Mouse (Mus musculus): ENCODE results near the gene Prrc2c. TPM values are rescaled to one million over a fixed set of nuclear protein-coding genes. Genes with fewer than 3 reads are reported as not detected.
"Not testable (repeated sequence)": the region's sequence is repeated elsewhere in the genome, so short reads cannot be mapped to it uniquely, and the experiment has no call there.

The Prrc2c gene
- total RNA-seq (2015; ENCODE audit: low replicate concordance) (54.2 and 78.2 TPM in 2 replicates), total RNA-seq (2017; ENCODE audit: low replicate concordance) (52.7 and 55.0 TPM in 2 replicates)

DNA sequence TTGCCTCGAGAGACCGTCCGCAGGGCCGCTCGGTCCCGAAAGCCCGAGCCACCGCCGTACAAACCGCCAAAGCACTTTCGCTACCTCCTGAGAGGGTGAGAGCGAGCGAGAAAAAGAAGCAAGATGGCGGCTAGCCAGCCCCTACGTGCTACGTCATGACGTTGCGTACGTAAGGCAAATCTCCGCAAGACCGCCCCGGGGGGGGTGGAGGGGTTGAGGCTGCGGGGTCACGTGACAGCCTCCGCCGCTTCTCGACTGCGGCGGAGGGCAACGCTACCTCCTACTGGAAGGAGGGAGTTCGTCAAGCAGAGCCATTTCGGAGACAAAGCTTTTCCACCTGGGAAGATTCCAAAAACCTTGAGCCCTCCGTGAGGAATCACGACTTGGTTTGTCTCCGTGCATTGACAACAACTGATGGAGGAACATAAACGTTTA, at the start of gene Prrc2c:
Gene Prrc2c (minus strand): TSS at position 156 of the 435 bp plus-strand sequence.
- peak; percentile 97 for ATAC-seq (replicated peaks; ENCODE audit: low FRiP score, poor library complexity, severe bottlenecking)

GRCm38 (mm10) chr1:162785222-162785621, 44.9 kb upstream of the Prrc2c start:
- no peak for ATAC-seq (replicated peaks; ENCODE audit: low FRiP score, poor library complexity, severe bottlenecking)

DNA sequence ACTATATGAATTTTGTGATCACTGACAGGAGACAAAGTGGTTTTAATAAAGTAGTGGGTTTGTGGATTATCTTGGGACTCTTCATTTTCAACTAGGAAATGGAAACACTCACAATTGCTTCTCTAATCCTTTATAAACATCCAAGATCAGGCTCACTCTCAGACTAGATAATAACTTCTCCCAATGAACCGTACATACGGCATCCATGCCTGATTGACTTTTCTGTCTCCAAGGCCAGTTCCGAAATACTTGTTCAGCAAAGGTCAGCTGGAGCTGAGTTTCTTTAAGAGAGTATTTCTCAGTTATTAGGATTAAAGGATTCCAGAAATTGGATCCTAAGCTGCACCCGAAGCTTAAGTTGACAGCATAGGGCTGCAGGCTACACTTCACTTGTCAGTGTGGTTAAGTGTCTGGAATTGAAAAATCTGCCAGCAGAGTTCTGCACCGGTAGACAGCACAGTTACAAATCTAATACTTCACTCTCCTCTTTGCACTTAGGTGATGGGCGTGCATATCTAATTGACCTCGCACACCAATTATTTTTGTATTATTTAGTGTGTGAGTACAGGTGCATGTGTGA, 43.4 kb upstream of the Prrc2c start:
- ATAC-seq (replicated peaks; ENCODE audit: low FRiP score, poor library complexity, severe bottlenecking): no peak

DNA sequence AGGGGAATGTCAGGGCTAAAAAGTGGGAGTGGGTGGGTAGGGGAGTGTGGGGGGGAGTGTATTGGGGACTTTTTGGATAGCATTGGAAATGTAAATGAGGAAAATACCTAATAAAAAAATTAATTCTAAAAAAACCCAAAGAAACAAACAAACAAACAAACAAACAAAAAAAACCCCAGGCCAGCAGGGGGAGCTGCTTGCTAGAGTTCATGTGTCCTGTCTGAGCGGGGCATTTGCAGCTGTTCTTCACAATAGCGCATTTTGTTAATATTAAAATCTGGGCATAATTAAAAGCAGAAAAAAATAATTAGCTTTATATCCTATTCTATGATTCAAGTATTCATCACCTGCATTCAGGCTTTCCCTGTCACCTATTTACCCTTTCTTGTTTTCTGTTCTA, 40.7 kb upstream of the Prrc2c start:
- ATAC-seq (replicated peaks; ENCODE audit: low FRiP score, poor library complexity, severe bottlenecking): not testable (repeated sequence)

DNA sequence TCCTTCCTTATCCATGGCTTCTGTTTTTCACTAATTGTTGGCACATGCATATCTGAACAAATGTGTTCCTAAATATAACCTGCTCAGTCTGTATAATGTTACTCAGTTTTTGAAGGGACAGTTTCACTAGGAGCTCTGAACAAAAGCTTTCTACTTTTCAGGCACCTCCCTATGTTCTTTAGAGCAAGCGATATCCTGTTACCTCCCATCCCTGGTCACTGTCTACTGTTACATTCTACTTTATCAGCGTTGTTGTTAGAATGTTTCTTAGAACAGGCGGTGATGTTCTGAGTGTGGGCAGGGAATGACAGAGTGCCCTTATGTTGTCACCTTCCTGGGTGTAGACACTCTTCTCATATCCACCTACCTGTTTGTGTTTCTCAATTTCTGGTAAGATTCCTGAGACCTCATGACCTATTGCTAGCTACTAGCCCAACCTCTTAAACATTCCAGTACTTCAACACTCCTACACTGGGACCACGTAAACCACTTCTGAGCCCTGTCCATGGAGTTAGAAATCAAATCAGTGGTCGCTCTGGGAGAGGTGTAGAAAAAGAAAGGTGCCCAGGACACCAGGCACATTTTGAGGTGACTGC, 37.7 kb upstream of the Prrc2c start:
- no peak for ATAC-seq (replicated peaks; ENCODE audit: low FRiP score, poor library complexity, severe bottlenecking)

- no peak for ATAC-seq (replicated peaks; ENCODE audit: low FRiP score, poor library complexity, severe bottlenecking)
Observed at GRCm38 (mm10) chr1:162773661-162774060, 33.3 kb upstream of the Prrc2c start.

GRCm38 (mm10) chr1:162771617-162772360, 31.4 kb upstream of the Prrc2c start:
- ATAC-seq (replicated peaks; ENCODE audit: low FRiP score, poor library complexity, severe bottlenecking): no peak

- no peak for ATAC-seq (replicated peaks; ENCODE audit: low FRiP score, poor library complexity, severe bottlenecking)
Observed at GRCm38 (mm10) chr1:162752009-162752408, 11.7 kb upstream of the Prrc2c start.

- ATAC-seq (replicated peaks; ENCODE audit: low FRiP score, poor library complexity, severe bottlenecking): no peak
Observed at GRCm38 (mm10) chr1:162749607-162750006, 9.3 kb upstream of the Prrc2c start.

DNA sequence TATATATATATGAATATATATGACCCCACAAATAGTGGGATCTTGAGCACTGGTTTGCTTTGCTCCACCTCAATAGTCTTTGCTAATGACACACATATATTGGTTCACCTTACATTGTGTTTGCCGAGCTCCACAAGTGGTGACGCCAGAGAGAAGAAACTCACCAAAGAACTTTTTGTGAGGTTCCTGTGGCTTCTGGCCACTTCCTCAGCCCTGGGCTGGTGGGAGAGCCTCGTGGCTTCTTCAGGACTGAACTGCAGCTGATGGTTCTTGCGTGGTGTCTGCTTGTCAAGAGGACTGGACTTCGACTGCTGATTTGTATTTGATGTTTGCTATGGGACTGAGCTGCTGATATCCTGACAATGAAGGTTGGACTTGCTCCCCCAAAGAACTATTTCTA, 8.4 kb upstream of the Prrc2c start:
- no peak for ATAC-seq (replicated peaks; ENCODE audit: low FRiP score, poor library complexity, severe bottlenecking)

GRCm38 (mm10) chr1:162739831-162740394, 443 bp downstream of the Prrc2c start:
- ATAC-seq (replicated peaks; ENCODE audit: low FRiP score, poor library complexity, severe bottlenecking): peak; percentile 67

DNA sequence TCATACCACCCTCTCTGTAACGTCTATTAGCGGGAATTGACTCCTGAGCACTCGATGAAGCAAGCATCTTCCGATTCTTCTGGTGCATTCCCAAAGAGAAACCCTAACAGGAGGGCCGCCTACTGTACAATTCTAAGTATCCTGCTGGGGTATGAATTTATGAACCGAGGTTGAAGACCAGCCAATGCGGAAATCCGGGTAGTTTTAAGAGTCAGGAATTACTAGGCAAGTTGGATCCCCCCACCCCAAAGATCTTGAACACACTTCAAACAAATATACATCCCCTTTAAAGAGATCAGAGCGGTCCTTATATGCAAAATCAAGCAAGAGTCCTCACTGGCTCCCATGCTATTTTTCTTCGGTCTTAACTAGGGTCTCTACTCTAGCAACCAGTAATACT, 950 bp downstream of the Prrc2c start:
- no peak for ATAC-seq (replicated peaks; ENCODE audit: low FRiP score, poor library complexity, severe bottlenecking)

DNA sequence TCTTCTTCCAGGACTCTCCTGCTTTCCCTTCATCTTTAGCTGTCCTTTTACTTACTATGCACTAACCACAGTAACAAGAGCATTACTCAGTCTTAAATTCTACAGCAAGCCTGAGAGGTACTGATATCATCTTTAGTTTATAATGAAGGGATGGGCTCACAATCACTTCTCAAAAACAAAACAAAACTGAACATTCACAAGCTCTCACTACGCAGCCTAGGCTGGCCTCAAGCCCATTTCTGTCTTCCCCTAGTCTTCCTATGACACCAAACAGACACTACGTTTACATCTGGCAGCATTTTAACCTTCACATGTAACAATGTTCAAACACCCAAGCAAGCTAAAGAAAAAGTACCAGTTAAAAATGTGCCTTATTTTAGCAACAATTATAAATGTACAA, 1.9 kb downstream of the Prrc2c start:
- ATAC-seq (replicated peaks; ENCODE audit: low FRiP score, poor library complexity, severe bottlenecking): no peak

DNA sequence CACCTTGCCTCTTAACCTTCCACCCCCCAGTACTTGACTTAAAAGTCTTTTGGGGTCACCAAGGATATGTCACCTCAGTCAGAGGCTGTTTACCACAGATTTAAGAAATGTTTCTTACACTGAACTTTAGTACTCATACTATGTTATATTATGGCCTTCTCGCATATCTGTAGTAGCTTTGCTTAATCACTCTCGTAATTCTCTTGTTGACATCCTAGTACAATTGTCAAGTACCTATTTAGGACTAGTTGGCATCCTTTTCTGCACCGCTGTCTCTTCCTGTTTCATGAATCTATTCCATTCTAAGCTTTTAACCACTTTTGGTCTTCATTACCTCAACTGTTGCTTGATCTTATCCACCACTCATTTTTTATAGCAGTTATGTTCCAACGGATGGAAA, 5.3 kb downstream of the Prrc2c start:
- no peak for ATAC-seq (replicated peaks; ENCODE audit: low FRiP score, poor library complexity, severe bottlenecking)

DNA sequence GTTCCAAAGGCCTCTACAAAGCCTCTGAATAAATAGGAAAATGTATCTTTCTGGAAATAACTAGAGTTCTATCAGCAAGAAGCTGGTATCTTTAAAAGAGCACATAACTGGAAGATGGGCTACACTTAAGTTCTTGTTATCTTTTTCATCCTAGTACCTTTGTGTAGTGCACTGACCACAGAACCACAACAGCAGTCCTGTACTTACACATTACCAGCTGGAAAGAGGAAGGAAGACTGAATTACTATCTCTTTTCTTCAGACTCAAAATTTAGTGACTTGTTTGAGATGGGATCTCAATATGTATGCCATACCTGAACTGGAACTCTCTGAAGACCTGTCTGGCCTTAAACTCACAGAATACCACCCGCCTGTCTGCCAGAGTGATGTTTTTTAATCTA, 6.1 kb downstream of the Prrc2c start:
- ATAC-seq (replicated peaks; ENCODE audit: low FRiP score, poor library complexity, severe bottlenecking): no peak

- no peak for ATAC-seq (replicated peaks; ENCODE audit: low FRiP score, poor library complexity, severe bottlenecking)
Observed at GRCm38 (mm10) chr1:162732041-162732440, 8.3 kb downstream of the Prrc2c start.

GRCm38 (mm10) chr1:162729436-162729835, 10.9 kb downstream of the Prrc2c start:
- no peak for ATAC-seq (replicated peaks; ENCODE audit: low FRiP score, poor library complexity, severe bottlenecking)

DNA sequence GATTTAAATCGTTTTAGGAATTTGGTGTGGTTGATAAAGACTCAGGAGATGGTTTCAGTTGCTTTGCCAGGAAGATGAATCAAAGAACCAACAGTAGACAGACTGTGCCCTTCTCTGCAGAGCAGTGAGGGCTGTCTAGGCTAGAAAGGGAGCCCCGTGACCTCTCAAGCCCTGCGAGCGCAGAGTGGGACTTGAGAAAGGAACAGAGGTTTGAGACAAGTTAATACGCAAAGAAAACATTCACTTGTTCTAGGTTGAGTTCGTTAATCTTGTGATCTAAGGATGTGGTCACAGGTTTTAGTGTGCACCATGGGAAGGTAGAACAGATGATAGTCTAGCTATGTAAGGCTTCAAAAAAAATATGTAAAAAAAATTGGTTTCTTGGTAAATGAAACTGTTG, 12.4 kb downstream of the Prrc2c start:
- no peak for ATAC-seq (replicated peaks; ENCODE audit: low FRiP score, poor library complexity, severe bottlenecking)

GRCm38 (mm10) chr1:162723610-162724009, 16.7 kb downstream of the Prrc2c start:
- ATAC-seq (replicated peaks; ENCODE audit: low FRiP score, poor library complexity, severe bottlenecking): peak; percentile 64; the same call in 1 of the 2 replicates

GRCm38 (mm10) chr1:162720645-162721044, 19.7 kb downstream of the Prrc2c start:
- ATAC-seq (replicated peaks; ENCODE audit: low FRiP score, poor library complexity, severe bottlenecking): no peak

All from erythroblast, adult 5-6 weeks (primary cell).